Mouse (Mus musculus): ENCODE results near the gene Mob3b. TPM values are rescaled to one million over a fixed set of nuclear protein-coding genes. Genes with fewer than 3 reads are reported as not detected.

The Mob3b gene
- polyA plus RNA-seq, 1 experiment: 0.12 TPM

GRCm38 (mm10) chr4:34986647-34987046 is 170.6 kb downstream of the Mob3b start:
- no peaks in the 10 kb centered on the region for H3K79me2 ChIP-seq (ENCODE audit: control insufficient read depth, insufficient read depth)
- no peaks in the 10 kb centered on the region for H3K27me3 ChIP-seq (ENCODE audit: control insufficient read depth, insufficient read depth, insufficient read length)
- TF ChIP-seq USF1 (IDR thresholded peaks at IDR 0.05; ENCODE audit: low read depth): no peak
- TF ChIP-seq POLR2A (IDR thresholded peaks at IDR 0.05; ENCODE audit: insufficient read length, low read depth): no peak
- no peak for TF ChIP-seq TCF3 (IDR thresholded peaks at IDR 0.05; ENCODE audit: insufficient read length, low read depth)
- no peak for TF ChIP-seq E2F4 (IDR thresholded peaks at IDR 0.05; ENCODE audit: insufficient read depth)
- TF ChIP-seq MYOD1 (IDR thresholded peaks at IDR 0.05; ENCODE audit: control insufficient read depth in 1 of 3, insufficient read length in 2 of 3, low read depth in 2 of 3): no peak
- TF ChIP-seq TCF12 (IDR thresholded peaks at IDR 0.05; ENCODE audit: insufficient read depth, poor library complexity, severe bottlenecking): no peak
- TF ChIP-seq REST (IDR thresholded peaks at IDR 0.05; ENCODE audit: insufficient read depth, insufficient read length): no peak
- no peak for TF ChIP-seq MYOG (IDR thresholded peaks at IDR 0.05; ENCODE audit: control insufficient read depth in 1 of 3, insufficient read depth in 1 of 3, insufficient read length in 2 of 3, low read depth in 2 of 3)
- TF ChIP-seq CEBPB (IDR thresholded peaks at IDR 0.05; ENCODE audit: insufficient read depth, poor library complexity, severe bottlenecking): no peak
- TF ChIP-seq SRF (IDR thresholded peaks at IDR 0.05; ENCODE audit: control insufficient read depth, insufficient read length, low read depth): no peak
- no peak for TF ChIP-seq POLR2AphosphoS2 (IDR thresholded peaks at IDR 0.05; ENCODE audit: insufficient read length, low read depth)
- no peak for TF ChIP-seq MAX (IDR thresholded peaks at IDR 0.05; ENCODE audit: low read depth)
- no peak overlapping the region for H3ac ChIP-seq (ENCODE audit: control insufficient read depth, insufficient read length)
- H3K4me2 ChIP-seq (ENCODE audit: low read depth): no peak overlapping the region
- H3K4me3 ChIP-seq: no peak overlapping the region
- H3K36me3 ChIP-seq (ENCODE audit: control insufficient read depth, insufficient read depth): no peaks in the 10 kb centered on the region

- Histone ChIP-seq H3K79me2 (ENCODE audit: control insufficient read depth, insufficient read depth) (no peaks in the 10 kb centered on the region), H3ac (ENCODE audit: control insufficient read depth, insufficient read length) (no peak overlapping the region), H3K4me2 (ENCODE audit: low read depth) (no peak overlapping the region), H3K36me3 (ENCODE audit: control insufficient read depth, insufficient read depth) (no peaks in the 10 kb centered on the region), H3K27me3 (ENCODE audit: control insufficient read depth, insufficient read depth, insufficient read length) (no peaks in the 10 kb centered on the region), H3K4me3 (no peak overlapping the region)
- TF ChIP-seq TCF3 (IDR thresholded peaks at IDR 0.05; ENCODE audit: insufficient read length, low read depth): no peak
Measured at GRCm38 (mm10) chr4:34984377-34984776, 172.9 kb downstream of the Mob3b start.

GRCm38 (mm10) chr4:34983511-34983910 is 173.8 kb downstream of the Mob3b start:
- Histone ChIP-seq H3K27me3 (ENCODE audit: control insufficient read depth, insufficient read depth, insufficient read length) (no peaks in the 10 kb centered on the region), H3ac (ENCODE audit: control insufficient read depth, insufficient read length) (no peak overlapping the region), H3K79me2 (ENCODE audit: control insufficient read depth, insufficient read depth) (no peaks in the 10 kb centered on the region), H3K4me2 (ENCODE audit: low read depth) (no peak overlapping the region), H3K4me3 (no peak overlapping the region), H3K36me3 (ENCODE audit: control insufficient read depth, insufficient read depth) (no peaks in the 10 kb centered on the region)
- TF ChIP-seq REST (IDR thresholded peaks at IDR 0.05; ENCODE audit: insufficient read depth, insufficient read length): no peak
- no peak for TF ChIP-seq E2F4 (IDR thresholded peaks at IDR 0.05; ENCODE audit: insufficient read depth)
- TF ChIP-seq TCF12 (IDR thresholded peaks at IDR 0.05; ENCODE audit: insufficient read depth, poor library complexity, severe bottlenecking): no peak
- TF ChIP-seq MAX (IDR thresholded peaks at IDR 0.05; ENCODE audit: low read depth): no peak
- TF ChIP-seq TCF3 (IDR thresholded peaks at IDR 0.05; ENCODE audit: insufficient read length, low read depth): no peak
- no peak for TF ChIP-seq POLR2A (IDR thresholded peaks at IDR 0.05; ENCODE audit: insufficient read length, low read depth)
- no peak for TF ChIP-seq POLR2AphosphoS2 (IDR thresholded peaks at IDR 0.05; ENCODE audit: insufficient read length, low read depth)
- no peak for TF ChIP-seq MYOD1 (IDR thresholded peaks at IDR 0.05; ENCODE audit: control insufficient read depth in 1 of 3, insufficient read length in 2 of 3, low read depth in 2 of 3)
- no peak for TF ChIP-seq SRF (IDR thresholded peaks at IDR 0.05; ENCODE audit: control insufficient read depth, insufficient read length, low read depth)
- no peak for TF ChIP-seq USF1 (IDR thresholded peaks at IDR 0.05; ENCODE audit: low read depth)
- TF ChIP-seq MYOG (IDR thresholded peaks at IDR 0.05; ENCODE audit: control insufficient read depth in 1 of 3, insufficient read depth in 1 of 3, insufficient read length in 2 of 3, low read depth in 2 of 3): no peak
- TF ChIP-seq CEBPB (IDR thresholded peaks at IDR 0.05; ENCODE audit: insufficient read depth, poor library complexity, severe bottlenecking): no peak

- Histone ChIP-seq H3K27me3 (ENCODE audit: control insufficient read depth, insufficient read depth, insufficient read length) (no peaks in the 10 kb centered on the region), H3K4me2 (ENCODE audit: low read depth) (no peak overlapping the region), H3K36me3 (ENCODE audit: control insufficient read depth, insufficient read depth) (no peaks in the 10 kb centered on the region), H3K4me3 (no peak overlapping the region), H3ac (ENCODE audit: control insufficient read depth, insufficient read length) (no peak overlapping the region), H3K79me2 (ENCODE audit: control insufficient read depth, insufficient read depth) (no peaks in the 10 kb centered on the region)
- TF ChIP-seq MYOG (IDR thresholded peaks at IDR 0.05; ENCODE audit: control insufficient read depth in 1 of 3, insufficient read depth in 1 of 3, insufficient read length in 2 of 3, low read depth in 2 of 3): no peak
- no peak for TF ChIP-seq TCF3 (IDR thresholded peaks at IDR 0.05; ENCODE audit: insufficient read length, low read depth)
- TF ChIP-seq SRF (IDR thresholded peaks at IDR 0.05; ENCODE audit: control insufficient read depth, insufficient read length, low read depth): no peak
- no peak for TF ChIP-seq CEBPB (IDR thresholded peaks at IDR 0.05; ENCODE audit: insufficient read depth, poor library complexity, severe bottlenecking)
- TF ChIP-seq TCF12 (IDR thresholded peaks at IDR 0.05; ENCODE audit: insufficient read depth, poor library complexity, severe bottlenecking): no peak
- TF ChIP-seq USF1 (IDR thresholded peaks at IDR 0.05; ENCODE audit: low read depth): no peak
- TF ChIP-seq POLR2A (IDR thresholded peaks at IDR 0.05; ENCODE audit: insufficient read length, low read depth): no peak
- TF ChIP-seq E2F4 (IDR thresholded peaks at IDR 0.05; ENCODE audit: insufficient read depth): no peak
- no peak for TF ChIP-seq MAX (IDR thresholded peaks at IDR 0.05; ENCODE audit: low read depth)
- no peak for TF ChIP-seq REST (IDR thresholded peaks at IDR 0.05; ENCODE audit: insufficient read depth, insufficient read length)
- no peak for TF ChIP-seq MYOD1 (IDR thresholded peaks at IDR 0.05; ENCODE audit: control insufficient read depth in 1 of 3, insufficient read length in 2 of 3, low read depth in 2 of 3)
- no peak for TF ChIP-seq POLR2AphosphoS2 (IDR thresholded peaks at IDR 0.05; ENCODE audit: insufficient read length, low read depth)
Measured at GRCm38 (mm10) chr4:34981301-34982172, 175.7 kb downstream of the Mob3b start.

All from myocyte (in vitro differentiated cells).